Mouse (Mus musculus) liver, embryonic 13.5 days (tissue): ENCODE measurements around the gene Sprr2j-ps. TPM values are rescaled to one million over a fixed set of nuclear protein-coding genes. Genes with fewer than 3 reads are reported as not detected.

Experiments
- ATAC-seq: fragments of 200-750 bp; cut with Nextera tagmentation; 2 replicates; pipeline ENCODE4 v1.8.0; 2017; ENCODE audit warnings: low read depth, mild to moderate bottlenecking, moderate number of reproducible peaks, moderate library complexity
- DNase-seq: peaks from one replicate; pipeline ENCODE4 v3.0.0; 2022
- H3K27ac ChIP-seq: fragments of 300-500 bp; sonication (generic); 2 replicates; pipeline ENCODE4 v1.5.1; 2015; ENCODE audit warnings: moderate library complexity, mild to moderate bottlenecking, inconsistent platforms
- H3K27me3 ChIP-seq: fragments of 300-500 bp; sonication (generic); 2 replicates; pipeline ENCODE4 v1.6.1; 2015; ENCODE audit warnings: mild to moderate bottlenecking, inconsistent platforms
- H3K36me3 ChIP-seq: fragments of 300-500 bp; sonication (generic); 2 replicates; pipeline ENCODE4 v1.6.1; 2015; ENCODE audit warnings: mild to moderate bottlenecking, inconsistent platforms
- H3K4me1 ChIP-seq: fragments of 300-500 bp; sonication (generic); replicated peaks from 2 replicates; pipeline ENCODE4 v1.6.1; 2015; ENCODE audit warnings: inconsistent platforms
- H3K4me2 ChIP-seq: fragments of 300-500 bp; sonication (generic); 2 replicates; pipeline ENCODE4 v1.6.1; 2015; ENCODE audit warnings: inconsistent platforms, mild to moderate bottlenecking, moderate library complexity
- H3K4me3 ChIP-seq: fragments of 300-500 bp; sonication (generic); replicated peaks from 2 replicates; pipeline ENCODE4 v1.5.1; 2015; ENCODE audit warnings: mild to moderate bottlenecking, inconsistent platforms
- H3K9ac ChIP-seq: fragments of 300-500 bp; sonication (generic); 2 replicates; pipeline ENCODE4 v1.6.1; 2015; ENCODE audit warnings: mild to moderate bottlenecking, inconsistent platforms
- H3K9me3 ChIP-seq: fragments of 300-500 bp; sonication (generic); replicated peaks from 2 replicates; pipeline ENCODE4 v1.6.1; 2016; ENCODE audit warnings: inconsistent platforms
- polyA plus RNA-seq: library from polyadenylated mRNA; unstranded; fragments of >200 nt; fragmentation: Nextera tagmentation; extraction: Ambion mirVana; gene quantifications from 2 replicates; pipeline ENCODE4 v1.2.1, GENCODE M21; 2015

Gene Sprr2j-ps
- polyA plus RNA-seq, 1 experiment from 2014 or later: not detected

- H3K4me1 ChIP-seq: no peaks in the 10 kb centered on the region
- no peak overlapping the region for H3K27ac ChIP-seq
- no peaks in the 10 kb centered on the region for H3K9me3 ChIP-seq
- no peak overlapping the region for H3K9ac ChIP-seq
- H3K27me3 ChIP-seq: no peaks in the 10 kb centered on the region
- H3K4me2 ChIP-seq: no peak overlapping the region
- DNase-seq (no peak), ATAC-seq (no peak)
- no peak overlapping the region for H3K4me3 ChIP-seq
- no peaks in the 10 kb centered on the region for H3K36me3 ChIP-seq
These were observed 49.5 kb downstream of the Sprr2j-ps start for GRCm38 (mm10) chr3:92467424-92467823.

Other genes starting within 250 kb of the Sprr2j-ps start
- 0.06 TPM in 1 of 2 replicates, not detected in the other for gene Sprr2a1, start 202.3 kb upstream of the Sprr2j-ps start, polyA plus RNA-seq
- 0.44 and 0.61 TPM in 2 replicates for gene Sprr2a2, start 202.2 kb upstream of the Sprr2j-ps start, polyA plus RNA-seq
- not detected in 2 replicates for gene Sprr2a3, start 132.7 kb upstream of the Sprr2j-ps start, polyA plus RNA-seq
- gene Sprr2b, start 101.5 kb upstream of the Sprr2j-ps start, polyA plus RNA-seq: not detected in 2 replicates
- gene Sprr2d, start 78.9 kb upstream of the Sprr2j-ps start, polyA plus RNA-seq: not detected in 2 replicates
- gene Sprr2e, start 65.9 kb upstream of the Sprr2j-ps start, polyA plus RNA-seq: not detected in 2 replicates
- gene Sprr2f, start 52.9 kb upstream of the Sprr2j-ps start, polyA plus RNA-seq: not detected in 2 replicates
- not detected in 2 replicates for gene Sprr2h, start 32.4 kb upstream of the Sprr2j-ps start, polyA plus RNA-seq
- gene Sprr2i, start 10.1 kb upstream of the Sprr2j-ps start, polyA plus RNA-seq: not detected in 2 replicates
- gene Gm9774, start 11.3 kb downstream of the Sprr2j-ps start, polyA plus RNA-seq: 9.1 and 10.0 TPM in 2 replicates
- gene Sprr2k, start 14.5 kb downstream of the Sprr2j-ps start, polyA plus RNA-seq: not detected in 2 replicates
- gene Sprr1b, start 20.7 kb downstream of the Sprr2j-ps start, polyA plus RNA-seq: not detected in 2 replicates
- not detected in 2 replicates for gene Sprr3, start 40.6 kb downstream of the Sprr2j-ps start, polyA plus RNA-seq
- gene Sprr1a, start 67.8 kb downstream of the Sprr2j-ps start, polyA plus RNA-seq: not detected in 2 replicates
- gene Sprr4, start 82.4 kb downstream of the Sprr2j-ps start, polyA plus RNA-seq: not detected in 2 replicates
- gene 2310046K23Rik, start 116.4 kb downstream of the Sprr2j-ps start, polyA plus RNA-seq: not detected in 2 replicates
- 0.05 and 0.10 TPM in 2 replicates for gene Ivl, start 155.7 kb downstream of the Sprr2j-ps start, polyA plus RNA-seq
- gene Smcp, start 170.9 kb downstream of the Sprr2j-ps start, polyA plus RNA-seq: not detected in 2 replicates
- not detected in 2 replicates for gene 2210017I01Rik, start 189.4 kb downstream of the Sprr2j-ps start, polyA plus RNA-seq
- not detected in 2 replicates for gene Lce6a, start 203.6 kb downstream of the Sprr2j-ps start, polyA plus RNA-seq
- gene Lce1a1, start 230.2 kb downstream of the Sprr2j-ps start, polyA plus RNA-seq: not detected in 2 replicates
- not detected in 2 replicates for gene Lce1b, start 238.8 kb downstream of the Sprr2j-ps start, polyA plus RNA-seq